Mouse (Mus musculus): ENCODE measurements around the gene Vangl2. TPM values are rescaled to one million over a fixed set of nuclear protein-coding genes. Genes with fewer than 3 reads are reported as not detected.
"Not testable (repeated sequence)": the region's sequence is repeated elsewhere in the genome, so short reads cannot be mapped to it uniquely, and the experiment has no call there.

The Vangl2 gene
- polyA plus RNA-seq, 1 experiment from 2014 or later = 63.2 TPM

- WGBS = 93% methylated on average over 4 of the region's 4 CpGs
- no peaks in the 10 kb centered on the region for H3K27me3 ChIP-seq
- no peaks in the 10 kb centered on the region for H3K36me3 ChIP-seq (replicated peaks)
- ATAC-seq (ENCODE audit: low FRiP score) = no peak
- no peak overlapping the region for H3K9ac ChIP-seq
- H3K4me3 ChIP-seq (replicated peaks) = no peak overlapping the region
- no peak overlapping the region for H3K27ac ChIP-seq
- H3K9me3 ChIP-seq = 0 out of 2 replicates have a peak, but pooled peaks cover 4% of the 10 kb centered on the region
- H3K4me1 ChIP-seq = no peaks in the 10 kb centered on the region
- no peak overlapping the region for H3K4me2 ChIP-seq
Measured at GRCm38 (mm10) chr1:171992901-171993530, 35.2 kb downstream of the Vangl2 start.

GRCm38 (mm10) chr1:171991883-171992282, 36.4 kb downstream of the Vangl2 start:
- no peak overlapping the region for H3K27ac ChIP-seq
- 86% methylated on average over 2 of the region's 2 CpGs for WGBS
- no peaks in the 10 kb centered on the region for H3K36me3 ChIP-seq (replicated peaks)
- no peaks in the 10 kb centered on the region for H3K27me3 ChIP-seq
- no peaks in the 10 kb centered on the region for H3K4me1 ChIP-seq
- H3K4me3 ChIP-seq (replicated peaks) = no peak overlapping the region
- 0 out of 2 replicates have a peak, but pooled peaks cover 4% of the 10 kb centered on the region for H3K9me3 ChIP-seq
- H3K9ac ChIP-seq = no peak overlapping the region
- no peak overlapping the region for H3K4me2 ChIP-seq
- ATAC-seq (ENCODE audit: low FRiP score) = no peak

GRCm38 (mm10) chr1:171984121-171984520, 44.1 kb downstream of the Vangl2 start:
- ATAC-seq (ENCODE audit: low FRiP score) = no peak
- 0 out of 2 replicates have a peak, but pooled peaks cover 4% of the 10 kb centered on the region for H3K9me3 ChIP-seq
- 100% methylated on average over 1 of the region's 1 CpGs for WGBS

GRCm38 (mm10) chr1:171983372-171984001, 44.8 kb downstream of the Vangl2 start:
- Histone ChIP-seq H3K4me1 (peaks cover 19% of the 10 kb centered on the region), H3K4me2 (no peak overlapping the region), H3K27ac (no peak overlapping the region), H3K9me3 (0 out of 2 replicates have a peak, but pooled peaks cover 4% of the 10 kb centered on the region), H3K9ac (no peak overlapping the region), H3K4me3 (replicated peaks) (no peak overlapping the region), H3K27me3 (peaks cover 3% of the 10 kb centered on the region; the same call in 1 of the 2 replicates), H3K36me3 (replicated peaks) (no peaks in the 10 kb centered on the region)
- ATAC-seq (ENCODE audit: low FRiP score) = no peak
- WGBS = 69% methylated on average over 3 of the region's 3 CpGs

More at GRCm38 (mm10) chr1:171984121-171984520, 44.1 kb downstream of the Vangl2 start:
- Histone ChIP-seq H3K36me3 (replicated peaks) (no peaks in the 10 kb centered on the region), H3K27me3 (peaks cover 3% of the 10 kb centered on the region; the same call in 1 of the 2 replicates), H3K4me2 (no peak overlapping the region), H3K9ac (no peak overlapping the region), H3K27ac (no peak overlapping the region), H3K4me1 (peaks cover 17% of the 10 kb centered on the region), H3K4me3 (replicated peaks) (no peak overlapping the region)

- no peak for ATAC-seq (ENCODE audit: low FRiP score)
- H3K9me3 ChIP-seq = no peaks in the 10 kb centered on the region
- H3K36me3 ChIP-seq (replicated peaks) = no peaks in the 10 kb centered on the region
- H3K9ac ChIP-seq = no peak overlapping the region
- H3K4me2 ChIP-seq = no peak overlapping the region
- H3K27me3 ChIP-seq = peaks cover 3% of the 10 kb centered on the region; the same call in 1 of the 2 replicates
- H3K4me1 ChIP-seq = peaks cover 19% of the 10 kb centered on the region
- no peak overlapping the region for H3K4me3 ChIP-seq (replicated peaks)
- 79% methylated on average over 4 of the region's 4 CpGs for WGBS
- H3K27ac ChIP-seq = no peak overlapping the region
Measured at GRCm38 (mm10) chr1:171982740-171983139, 45.5 kb downstream of the Vangl2 start.

GRCm38 (mm10) chr1:171982170-171982569, 46.1 kb downstream of the Vangl2 start:
- no peak overlapping the region for H3K4me3 ChIP-seq (replicated peaks)
- H3K36me3 ChIP-seq (replicated peaks) = no peaks in the 10 kb centered on the region
- H3K27ac ChIP-seq = no peak overlapping the region
- no peaks in the 10 kb centered on the region for H3K9me3 ChIP-seq
- H3K9ac ChIP-seq = no peak overlapping the region
- ATAC-seq (ENCODE audit: low FRiP score) = no peak
- peaks cover 19% of the 10 kb centered on the region for H3K4me1 ChIP-seq
- 67% methylated on average over 5 of the region's 5 CpGs for WGBS
- peaks cover 3% of the 10 kb centered on the region; the same call in 1 of the 2 replicates for H3K27me3 ChIP-seq
- no peak overlapping the region for H3K4me2 ChIP-seq

GRCm38 (mm10) chr1:171979969-171980730, 48.1 kb downstream of the Vangl2 start:
- peak overlapping the region; percentile 59 for H3K27ac ChIP-seq
- H3K9me3 ChIP-seq = no peaks in the 10 kb centered on the region
- H3K36me3 ChIP-seq (replicated peaks) = no peaks in the 10 kb centered on the region
- peak; percentile 87 for ATAC-seq (ENCODE audit: low FRiP score)
- no peak overlapping the region for H3K4me2 ChIP-seq
- peaks cover 19% of the 10 kb centered on the region for H3K4me1 ChIP-seq
- peaks cover 3% of the 10 kb centered on the region; the same call in 1 of the 2 replicates for H3K27me3 ChIP-seq
- no peak overlapping the region for H3K4me3 ChIP-seq (replicated peaks)
- 31% methylated on average over 13 of the region's 13 CpGs for WGBS
- H3K9ac ChIP-seq = no peak overlapping the region

GRCm38 (mm10) chr1:171977891-171978290, 50.4 kb downstream of the Vangl2 start:
- Histone ChIP-seq H3K27ac (no peak overlapping the region), H3K4me3 (replicated peaks) (no peak overlapping the region), H3K27me3 (peaks cover 3% of the 10 kb centered on the region; the same call in 1 of the 2 replicates), H3K4me2 (no peak overlapping the region), H3K4me1 (peaks cover 19% of the 10 kb centered on the region), H3K9me3 (no peaks in the 10 kb centered on the region), H3K36me3 (replicated peaks) (no peaks in the 10 kb centered on the region), H3K9ac (no peak overlapping the region)
- 94% methylated on average over 2 of the region's 2 CpGs for WGBS
- no peak for ATAC-seq (ENCODE audit: low FRiP score)

- no peak for ATAC-seq (ENCODE audit: low FRiP score)
- Histone ChIP-seq H3K4me3 (replicated peaks) (no peak overlapping the region), H3K27ac (no peak overlapping the region), H3K4me1 (peaks cover 19% of the 10 kb centered on the region), H3K9me3 (no peaks in the 10 kb centered on the region), H3K9ac (no peak overlapping the region), H3K27me3 (peaks cover 3% of the 10 kb centered on the region; the same call in 1 of the 2 replicates), H3K4me2 (no peak overlapping the region), H3K36me3 (replicated peaks) (no peaks in the 10 kb centered on the region)
- 97% methylated on average over 14 of the region's 14 CpGs for WGBS
Measured at GRCm38 (mm10) chr1:171976826-171977539, 51.3 kb downstream of the Vangl2 start.

- Histone ChIP-seq H3K4me2 (no peak overlapping the region), H3K27ac (no peak overlapping the region), H3K27me3 (no peaks in the 10 kb centered on the region), H3K4me3 (replicated peaks) (no peak overlapping the region), H3K36me3 (replicated peaks) (no peaks in the 10 kb centered on the region), H3K9ac (no peak overlapping the region), H3K9me3 (no peaks in the 10 kb centered on the region), H3K4me1 (peaks cover 23% of the 10 kb centered on the region)
- WGBS = 79% methylated on average over 4 of the region's 4 CpGs
- no peak for ATAC-seq (ENCODE audit: low FRiP score)
Measured at GRCm38 (mm10) chr1:171975831-171976230, 52.4 kb downstream of the Vangl2 start.

GRCm38 (mm10) chr1:171975377-171975776, 52.9 kb downstream of the Vangl2 start:
- 89% methylated on average over 9 of the region's 9 CpGs for WGBS
- no peaks in the 10 kb centered on the region for H3K36me3 ChIP-seq (replicated peaks)

GRCm38 (mm10) chr1:171974361-171974760, 53.9 kb downstream of the Vangl2 start:
- H3K27ac ChIP-seq; H3K9me3 ChIP-seq; H3K27me3 ChIP-seq; H3K9ac ChIP-seq; H3K4me2 ChIP-seq; H3K4me3 ChIP-seq (replicated peaks); H3K36me3 ChIP-seq (replicated peaks); ATAC-seq (ENCODE audit: low FRiP score): not testable (repeated sequence)
- H3K4me1 ChIP-seq = peaks cover 14% of the 10 kb centered on the region
- WGBS = 93% methylated on average over 2 of the region's 2 CpGs

More at GRCm38 (mm10) chr1:171975377-171975776, 52.9 kb downstream of the Vangl2 start:
- H3K9ac ChIP-seq = no peak overlapping the region
- H3K4me1 ChIP-seq = peaks cover 22% of the 10 kb centered on the region
- H3K27me3 ChIP-seq = no peaks in the 10 kb centered on the region
- H3K27ac ChIP-seq = no peak overlapping the region
- H3K9me3 ChIP-seq = no peaks in the 10 kb centered on the region
- no peak for ATAC-seq (ENCODE audit: low FRiP score)
- H3K4me2 ChIP-seq = no peak overlapping the region
- H3K4me3 ChIP-seq (replicated peaks) = no peak overlapping the region
